Mouse (Mus musculus) erythroblast, embryonic 14.5 days (primary cell): ENCODE results near the gene Cdh8. TPM values are rescaled to one million over a fixed set of nuclear protein-coding genes. Genes with fewer than 3 reads are reported as not detected.

Source experiments
- H3K27me3 ChIP-seq: 2 replicates; pipeline ENCODE4 v1.6.1; 2012; ENCODE audit warnings: inconsistent platforms; ENCODE audit not compliant: control insufficient read depth
- H3K36me3 ChIP-seq: 2 replicates; pipeline ENCODE4 v1.6.1; 2012; ENCODE audit warnings: mild to moderate bottlenecking, inconsistent platforms; ENCODE audit not compliant: control insufficient read depth
- H3K4me1 ChIP-seq: 2 replicates; pipeline ENCODE4 v1.6.1; 2012; ENCODE audit warnings: inconsistent platforms; ENCODE audit not compliant: control insufficient read depth
- H3K4me3 ChIP-seq: replicated peaks from 2 replicates; pipeline ENCODE3; 2012; ENCODE audit warnings: moderate library complexity, mild to moderate bottlenecking, inconsistent platforms
- H3K9me3 ChIP-seq: 2 replicates; pipeline ENCODE4 v1.6.1; 2012; ENCODE audit warnings: low read length, inconsistent platforms, mixed read lengths; ENCODE audit not compliant: control insufficient read depth
- GATA1 ChIP-seq: IDR thresholded peaks from 2 replicates; pipeline ENCODE4 v1.6.1; 2012; ENCODE audit warnings: low read length, inconsistent platforms, mixed read lengths
- TAL1 ChIP-seq: IDR thresholded peaks from 3 replicates; pipeline ENCODE4 v1.6.1; 2012; ENCODE audit warnings: low read length, inconsistent platforms, mixed read lengths
- polyA plus RNA-seq: library from polyadenylated mRNA; stranded (reverse); fragments of >175 nt; gene quantifications from 2 replicates; pipeline ENCODE4 v1.2.3, GENCODE M21; 2012

Cdh8 gene
- not detected in 2 replicates for polyA plus RNA-seq

GRCm38 (mm10) chr8:99415966-99416781 lies at the start of gene Cdh8:
Gene Cdh8 (minus strand): TSS chr8:99416471.
- Histone ChIP-seq H3K9me3 (no peaks in the 10 kb centered on the region), H3K4me3 (no peak within 1 kb of the TSS), H3K4me1 (no peaks in the 10 kb centered on the region), H3K27me3 (peaks cover 24% of the 10 kb centered on the region), H3K36me3 (no peaks in the 10 kb centered on the region)
- TF ChIP-seq TAL1 (no peak), GATA1 (no peak)

- TF ChIP-seq TAL1 (no peak), GATA1 (no peak)
- no peaks in the 10 kb centered on the region for H3K27me3 ChIP-seq
- no peak overlapping the region for H3K4me3 ChIP-seq
- peaks cover 4% of the 10 kb centered on the region; the same call in 1 of the 2 replicates for H3K9me3 ChIP-seq
- no peaks in the 10 kb centered on the region for H3K4me1 ChIP-seq
- no peaks in the 10 kb centered on the region for H3K36me3 ChIP-seq
These were observed 30.2 kb upstream of the Cdh8 start for GRCm38 (mm10) chr8:99446506-99446905.

DNA sequence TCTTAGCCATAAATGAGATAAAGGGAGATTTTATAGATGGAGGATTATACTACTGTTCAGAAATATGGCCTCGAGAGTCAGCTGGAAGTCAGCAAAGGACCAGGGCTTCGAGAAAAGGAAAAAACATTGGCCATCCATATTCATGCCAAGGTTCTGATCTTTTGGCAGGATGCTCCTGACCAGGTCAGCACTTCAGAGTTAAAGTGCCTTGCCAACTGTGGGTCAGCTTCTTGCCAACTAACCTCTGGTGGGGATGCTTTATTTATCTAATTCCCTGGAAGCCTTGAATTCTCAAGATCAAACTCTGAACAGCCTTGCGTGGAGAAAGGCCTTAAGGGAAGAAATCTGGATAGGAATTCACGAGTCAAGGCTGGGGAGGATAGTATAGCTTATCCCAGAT lies 9.6 kb upstream of the Cdh8 start:
- H3K4me1 ChIP-seq = no peaks in the 10 kb centered on the region
- no peaks in the 10 kb centered on the region for H3K9me3 ChIP-seq
- H3K36me3 ChIP-seq = no peaks in the 10 kb centered on the region
- H3K27me3 ChIP-seq = no peaks in the 10 kb centered on the region
- TF ChIP-seq GATA1 (no peak), TAL1 (no peak)
- no peak overlapping the region for H3K4me3 ChIP-seq

DNA sequence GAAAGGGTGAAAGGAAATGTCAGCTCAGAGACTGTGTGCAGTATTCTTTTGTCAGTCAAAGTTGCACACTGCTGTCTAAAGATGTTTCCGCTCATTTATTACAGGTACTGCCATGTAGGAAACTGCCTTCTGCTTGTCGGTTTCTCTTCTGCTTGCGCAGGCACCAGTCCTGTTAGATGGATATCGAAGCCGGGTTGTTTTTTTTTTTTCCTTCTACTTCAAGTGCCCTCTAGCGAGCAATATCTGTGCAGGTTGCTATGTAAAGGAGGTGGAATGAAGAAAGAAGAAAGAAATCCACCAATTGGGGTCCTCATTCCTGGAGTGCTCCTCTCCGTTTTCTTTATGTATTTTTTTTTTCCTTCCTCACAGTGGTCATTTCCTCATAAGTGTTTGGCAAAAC lies 5.2 kb upstream of the Cdh8 start:
- TF ChIP-seq GATA1 = no peak
- TF ChIP-seq TAL1 = no peak

GRCm38 (mm10) chr8:99419726-99420125 lies 3.5 kb upstream of the Cdh8 start:
- Histone ChIP-seq H3K27me3 (peaks cover 21% of the 10 kb centered on the region), H3K9me3 (no peaks in the 10 kb centered on the region), H3K36me3 (no peaks in the 10 kb centered on the region), H3K4me1 (no peaks in the 10 kb centered on the region), H3K4me3 (no peak overlapping the region)
- TF ChIP-seq GATA1 (no peak), TAL1 (no peak)

More for the DNA sequence above, 5.2 kb upstream of the Cdh8 start:
- Histone ChIP-seq H3K27me3 (peaks cover 3% of the 10 kb centered on the region; the same call in 1 of the 2 replicates), H3K9me3 (no peaks in the 10 kb centered on the region), H3K4me1 (no peaks in the 10 kb centered on the region), H3K4me3 (no peak overlapping the region), H3K36me3 (no peaks in the 10 kb centered on the region)

- no peak overlapping the region for H3K4me3 ChIP-seq
- H3K27me3 ChIP-seq = peaks cover 24% of the 10 kb centered on the region
- H3K4me1 ChIP-seq = no peaks in the 10 kb centered on the region
- no peaks in the 10 kb centered on the region for H3K9me3 ChIP-seq
- TF ChIP-seq TAL1 (no peak), GATA1 (no peak)
- H3K36me3 ChIP-seq = no peaks in the 10 kb centered on the region
These were observed 1.2 kb upstream of the Cdh8 start for GRCm38 (mm10) chr8:99417456-99417855.

- Histone ChIP-seq H3K27me3 (peaks cover 24% of the 10 kb centered on the region), H3K4me1 (no peaks in the 10 kb centered on the region), H3K4me3 (no peak overlapping the region), H3K9me3 (no peaks in the 10 kb centered on the region), H3K36me3 (no peaks in the 10 kb centered on the region)
- no peak for TF ChIP-seq TAL1
- no peak for TF ChIP-seq GATA1
These were observed 950 bp downstream of the Cdh8 start for GRCm38 (mm10) chr8:99415076-99415965.

GRCm38 (mm10) chr8:99414483-99414921 lies 1.8 kb downstream of the Cdh8 start:
- H3K4me1 ChIP-seq = no peaks in the 10 kb centered on the region
- H3K36me3 ChIP-seq = no peaks in the 10 kb centered on the region
- TF ChIP-seq TAL1 (no peak), GATA1 (no peak)
- no peak overlapping the region for H3K4me3 ChIP-seq
- H3K27me3 ChIP-seq = peaks cover 24% of the 10 kb centered on the region
- H3K9me3 ChIP-seq = no peaks in the 10 kb centered on the region

DNA sequence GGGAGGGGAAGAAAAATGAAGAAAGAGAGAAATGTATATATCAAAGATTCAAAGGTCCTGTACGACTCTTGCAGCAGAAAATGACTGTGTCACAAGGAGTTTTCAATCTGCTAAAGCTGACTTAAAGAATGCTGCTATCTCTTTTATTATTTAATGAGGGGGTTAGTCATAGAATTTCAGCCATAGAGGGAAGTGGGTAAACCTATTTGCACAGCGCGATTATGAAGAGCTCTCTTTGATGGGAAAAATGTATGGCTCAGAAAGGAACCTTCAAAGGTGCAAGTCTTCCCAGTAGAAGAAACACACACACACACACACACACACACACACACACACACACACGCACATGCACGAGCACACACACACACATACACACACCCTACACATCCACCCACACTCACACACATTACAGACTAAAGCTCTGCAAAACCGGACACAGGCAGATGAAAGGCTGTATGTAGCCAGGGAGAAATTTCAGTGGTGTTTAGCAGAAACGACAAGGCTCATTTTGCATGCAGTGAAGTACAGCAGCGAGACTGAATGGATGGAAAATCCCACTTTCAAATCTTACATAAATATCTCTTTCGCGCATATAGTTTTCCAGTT lies 2.3 kb downstream of the Cdh8 start:
- no peaks in the 10 kb centered on the region for H3K36me3 ChIP-seq
- no peaks in the 10 kb centered on the region for H3K4me1 ChIP-seq
- H3K27me3 ChIP-seq = peaks cover 24% of the 10 kb centered on the region
- TF ChIP-seq GATA1 = no peak
- no peak for TF ChIP-seq TAL1
- no peak overlapping the region for H3K4me3 ChIP-seq
- H3K9me3 ChIP-seq = no peaks in the 10 kb centered on the region
